Mouse (Mus musculus): ENCODE data around the gene Taf3.

Gene Taf3

GRCm38 (mm10) chr2:9890906-9891305 is 157.5 kb downstream of the Taf3 start:
- no peak for DNase-seq (ENCODE audit: low read depth, low spot score)

DNA sequence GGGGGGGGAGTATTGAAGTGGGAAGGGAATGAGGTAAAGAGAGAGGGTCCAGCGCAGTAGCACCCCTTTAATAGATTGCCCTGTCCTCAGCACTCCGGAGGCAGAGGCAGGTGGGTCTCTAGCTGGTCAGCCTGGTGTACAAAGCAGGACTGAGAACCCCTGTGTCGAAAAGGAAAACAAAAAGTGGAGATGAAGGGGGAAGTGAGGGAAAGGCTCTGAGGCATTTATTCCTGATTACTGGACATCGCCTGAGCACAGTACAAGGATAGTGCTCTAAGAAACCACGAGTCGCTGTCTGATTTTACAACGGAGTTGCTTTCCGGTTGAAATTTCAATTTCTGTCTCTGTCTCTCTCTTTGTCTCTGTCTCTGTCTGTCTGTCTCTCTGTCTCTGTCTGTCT is 158.1 kb downstream of the Taf3 start:
- DNase-seq (ENCODE audit: low read depth, low spot score) = no peak

GRCm38 (mm10) chr2:9889651-9890183 is 158.7 kb downstream of the Taf3 start, which contains the start of gene Gata3:
TSS of gene Gata3 (minus strand) at chr2:9890034.
- no peak for DNase-seq (ENCODE audit: low read depth, low spot score)

GRCm38 (mm10) chr2:9888913-9889650 is 159.3 kb downstream of the Taf3 start, which contains the start of gene 9230102O04Rik:
TSS of gene 9230102O04Rik (minus strand) at chr2:9889540.
- DNase-seq (ENCODE audit: low read depth, low spot score) = peak; percentile 20

- no peak for DNase-seq (ENCODE audit: low read depth, low spot score)
Observed at GRCm38 (mm10) chr2:9887636-9888035, 160.8 kb downstream of the Taf3 start.

DNA sequence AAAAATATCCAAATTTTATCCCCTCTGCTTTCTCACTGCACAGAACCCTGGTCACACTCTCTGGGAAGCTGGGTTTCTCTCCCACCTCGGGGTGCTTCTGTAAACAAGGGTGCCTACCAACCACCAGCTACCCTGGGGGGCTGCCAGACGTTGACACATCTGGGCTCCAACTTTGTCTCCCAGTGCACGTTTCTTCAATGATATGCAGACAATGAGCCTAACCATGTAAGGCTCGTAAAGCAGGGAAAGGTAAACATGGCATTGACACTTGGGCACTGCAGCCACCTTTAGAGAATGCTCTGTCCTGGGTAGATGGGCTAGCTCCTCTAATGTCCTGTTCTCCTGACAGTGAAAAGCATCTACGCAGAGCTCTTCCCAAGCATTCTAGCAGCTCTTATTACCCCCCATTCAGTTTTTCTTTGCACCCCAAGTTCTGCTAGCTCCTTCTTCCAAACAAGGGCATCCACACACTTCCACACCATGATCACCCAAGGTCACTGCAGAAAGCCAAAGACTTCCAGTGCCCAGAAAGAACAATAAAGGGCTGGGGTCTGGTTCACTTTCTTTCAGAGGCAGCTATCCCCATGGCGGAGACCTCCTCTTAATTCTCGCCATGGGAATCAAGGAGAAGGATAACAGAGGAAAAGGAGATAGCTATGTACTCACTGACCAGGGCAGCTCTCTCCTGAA is 161.3 kb downstream of the Taf3 start:
- no peak for DNase-seq (ENCODE audit: low read depth, low spot score)

DNA sequence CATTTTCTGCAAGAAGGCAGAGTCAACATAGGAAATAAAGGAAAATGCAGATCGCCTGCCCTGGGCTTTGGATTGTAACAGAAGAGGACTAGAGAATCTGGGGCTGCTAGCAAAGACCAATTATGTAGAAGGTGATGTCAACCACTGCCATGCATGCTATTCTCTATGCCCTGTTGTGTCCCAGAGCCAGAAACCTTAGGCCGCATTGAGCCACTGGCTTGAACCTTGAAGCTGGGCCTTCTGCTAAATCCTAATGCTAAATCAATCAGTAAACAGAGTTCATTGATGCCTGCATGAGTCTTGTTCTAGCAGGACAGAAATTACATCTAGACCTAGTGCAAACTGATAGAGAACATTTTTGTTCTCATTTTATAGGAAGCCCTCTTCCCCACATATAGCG is 162.4 kb downstream of the Taf3 start:
- no peak for DNase-seq (ENCODE audit: low read depth, low spot score)

GRCm38 (mm10) chr2:9885217-9885770 is 163.1 kb downstream of the Taf3 start:
- no peak for DNase-seq (ENCODE audit: low read depth, low spot score)

DNA sequence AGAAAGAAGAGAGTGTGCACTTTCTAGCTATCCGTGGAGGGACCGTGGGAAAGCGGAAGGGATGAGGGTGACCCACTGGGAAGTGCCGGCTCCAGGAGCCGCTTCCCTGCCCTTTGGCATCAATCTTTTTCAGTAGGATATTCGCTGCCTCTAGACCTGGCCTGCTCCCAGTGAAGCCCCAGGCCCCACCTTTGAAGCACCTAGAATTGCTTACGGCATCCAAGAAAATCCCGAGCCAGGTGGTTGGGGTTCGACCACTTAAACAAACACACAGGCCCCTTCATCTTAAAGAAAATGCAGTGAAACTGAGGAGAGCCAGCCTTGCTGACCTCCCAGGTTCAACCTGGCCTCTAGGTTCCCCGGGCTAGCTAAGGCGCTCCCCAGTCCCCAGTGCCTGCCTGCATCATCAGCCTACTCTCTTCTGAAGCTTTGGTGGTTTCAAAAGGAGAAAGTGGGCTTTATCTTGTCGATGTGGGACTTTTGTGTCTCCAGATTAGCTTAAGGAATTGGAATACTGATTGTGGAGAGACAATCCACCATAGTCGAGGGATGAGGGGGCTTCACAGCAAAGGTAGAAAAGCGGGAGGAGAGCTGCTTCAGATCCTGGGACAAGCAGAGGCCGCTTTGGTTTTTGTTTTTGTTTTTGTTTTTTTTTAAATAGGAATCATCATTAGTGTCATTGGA is 163.7 kb downstream of the Taf3 start:
- no peak for DNase-seq (ENCODE audit: low read depth, low spot score)

- no peak for DNase-seq (ENCODE audit: low read depth, low spot score)
Observed at GRCm38 (mm10) chr2:9883803-9884532, 164.4 kb downstream of the Taf3 start.

GRCm38 (mm10) chr2:9882926-9883802 is 165.2 kb downstream of the Taf3 start:
- DNase-seq (ENCODE audit: low read depth, low spot score) = no peak

- no peak for DNase-seq (ENCODE audit: low read depth, low spot score)
Observed at GRCm38 (mm10) chr2:9882371-9882925, 165.9 kb downstream of the Taf3 start.

DNA sequence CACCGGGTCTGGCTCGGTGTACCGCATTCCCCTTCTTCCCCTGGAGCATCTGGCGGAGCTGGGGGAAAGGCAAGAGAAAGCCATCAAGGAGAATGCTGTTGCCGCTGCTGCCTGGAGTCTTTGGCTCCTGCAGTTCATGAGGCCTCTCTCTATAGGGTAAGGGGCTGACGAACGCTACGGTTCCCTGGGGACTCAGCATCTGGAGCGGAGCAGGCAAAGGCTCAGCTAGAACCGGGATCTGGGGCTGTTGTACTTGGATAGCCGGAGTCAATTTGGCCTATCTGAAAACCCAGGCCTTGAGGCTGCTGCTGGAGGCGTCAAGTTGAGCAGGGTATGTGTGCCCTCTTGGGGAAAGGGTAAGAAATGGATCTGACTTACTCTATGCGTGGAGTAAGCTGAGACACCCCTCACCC is 166.8 kb downstream of the Taf3 start:
- DNase-seq (ENCODE audit: low read depth, low spot score) = no peak

GRCm38 (mm10) chr2:9881051-9881591 is 167.3 kb downstream of the Taf3 start, which contains the start of gene 4930412O13Rik:
TSS of gene 4930412O13Rik (plus strand) at chr2:9881252.
- DNase-seq (ENCODE audit: low read depth, low spot score) = no peak

DNA sequence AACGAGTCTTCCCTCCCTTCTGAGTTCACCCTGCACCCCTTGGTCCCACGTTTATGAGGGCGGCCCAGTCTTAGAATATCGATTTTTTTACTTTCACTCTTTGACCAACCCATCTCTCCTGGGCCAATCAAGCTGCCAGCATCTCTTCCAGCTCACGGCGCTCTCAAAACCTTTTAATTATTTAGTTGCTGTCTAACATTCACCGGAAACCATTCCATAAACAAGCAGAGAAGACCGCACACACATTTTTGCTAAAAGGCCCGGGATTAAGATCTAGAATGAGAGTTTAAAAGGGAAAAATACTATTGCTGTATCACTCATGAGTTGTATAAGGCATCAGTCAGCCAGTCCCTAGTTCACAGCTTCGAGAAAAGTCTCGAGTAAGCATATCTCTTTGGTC is 168.1 kb downstream of the Taf3 start:
- DNase-seq (ENCODE audit: low read depth, low spot score) = no peak

GRCm38 (mm10) chr2:9879493-9879892 is 168.9 kb downstream of the Taf3 start:
- peak; percentile 41 for DNase-seq (ENCODE audit: low read depth, low spot score)

DNA sequence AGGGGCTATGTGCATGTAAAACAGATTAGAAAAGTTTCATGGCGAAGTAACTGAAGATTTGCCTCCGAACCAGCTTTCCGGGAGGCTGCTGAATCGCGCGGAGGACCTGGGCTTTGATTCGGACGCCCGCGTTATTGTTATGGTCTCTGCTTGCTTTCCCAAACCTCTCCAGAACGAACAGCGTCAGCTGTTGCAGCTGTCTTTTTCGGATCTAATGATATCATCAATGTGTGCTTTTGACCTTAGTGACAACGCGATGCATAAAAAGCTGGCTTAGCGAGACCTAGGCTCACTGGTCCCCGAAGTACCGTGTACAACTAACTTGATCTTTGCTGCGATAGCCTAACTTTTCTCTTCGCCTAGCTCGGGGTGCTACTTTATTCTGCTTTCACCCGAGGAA is 169.3 kb downstream of the Taf3 start:
- no peak for DNase-seq (ENCODE audit: low read depth, low spot score)

- no peak for DNase-seq (ENCODE audit: low read depth, low spot score)
Observed at GRCm38 (mm10) chr2:9878564-9879081, 169.8 kb downstream of the Taf3 start.

GRCm38 (mm10) chr2:9877966-9878563 is 170.3 kb downstream of the Taf3 start:
- no peak for DNase-seq (ENCODE audit: low read depth, low spot score)

Measured in brain, adult 2 months (tissue).